Mouse (Mus musculus) heart, embryonic 13.5 days (tissue): ENCODE measurements around the gene Fxyd7. TPM values are rescaled to one million over a fixed set of nuclear protein-coding genes. Genes with fewer than 3 reads are reported as not detected.

Experiments used
- ATAC-seq: fragments of 200-750 bp; cut with Nextera tagmentation; 2 replicates; pipeline ENCODE4 v1.8.0; 2017; ENCODE audit warnings: moderate TSS enrichment; ENCODE audit not compliant: insufficient number of reproducible peaks, low FRiP score, low TSS enrichment; ENCODE audit errors: extremely low read depth
- H3K27ac ChIP-seq: fragments of 300-500 bp; sonication (generic); replicated peaks from 2 replicates; pipeline ENCODE4 v1.5.1; 2015; ENCODE audit warnings: moderate library complexity, mild to moderate bottlenecking, inconsistent platforms
- H3K27me3 ChIP-seq: fragments of 300-500 bp; sonication (generic); replicated peaks from 2 replicates; pipeline ENCODE4 v1.6.1; 2015; ENCODE audit warnings: mild to moderate bottlenecking, inconsistent platforms
- H3K36me3 ChIP-seq: fragments of 300-500 bp; sonication (generic); 2 replicates; pipeline ENCODE4 v1.6.1; 2015; ENCODE audit warnings: mild to moderate bottlenecking, inconsistent platforms
- H3K4me1 ChIP-seq: fragments of 300-500 bp; sonication (generic); 2 replicates; pipeline ENCODE4 v1.6.1; 2015; ENCODE audit warnings: inconsistent platforms
- H3K4me2 ChIP-seq: fragments of 300-500 bp; sonication (generic); 2 replicates; pipeline ENCODE4 v1.6.1; 2015; ENCODE audit warnings: inconsistent platforms, mild to moderate bottlenecking, moderate library complexity
- H3K4me3 ChIP-seq: fragments of 300-500 bp; sonication (generic); 2 replicates; pipeline ENCODE4 v1.5.1; 2015; ENCODE audit warnings: moderate library complexity, mild to moderate bottlenecking, inconsistent platforms
- H3K9ac ChIP-seq: fragments of 300-500 bp; sonication (generic); 2 replicates; pipeline ENCODE4 v1.6.1; 2015; ENCODE audit warnings: inconsistent platforms, mild to moderate bottlenecking, moderate library complexity
- H3K9me3 ChIP-seq: fragments of 300-500 bp; sonication (generic); 2 replicates; pipeline ENCODE4 v1.6.1; 2016; ENCODE audit warnings: inconsistent platforms
- WGBS: fragments of 180-500 bp; shearing (Covaris S2); methylation state at CpG from one replicate; pipeline ENCODE4 v1.1.7; 2015; ENCODE audit warnings: mixed read lengths; 5-methylcytosine and 5-hydroxymethylcytosine counted together
- polyA plus RNA-seq: library from polyadenylated mRNA; unstranded; fragments of >200 nt; fragmentation: Nextera tagmentation; extraction: Ambion mirVana; gene quantifications from 2 replicates; pipeline ENCODE4 v1.2.1, GENCODE M21; 2015

The Fxyd7 gene
- polyA plus RNA-seq, 1 experiment from 2014 or later: 3.6 TPM

- Histone ChIP-seq H3K4me3 (no peak overlapping the region), H3K27ac (no peak overlapping the region), H3K4me1 (peaks cover 10% of the 10 kb centered on the region; the same call in 1 of the 2 replicates), H3K36me3 (no peaks in the 10 kb centered on the region), H3K4me2 (no peak overlapping the region), H3K9me3 (no peaks in the 10 kb centered on the region), H3K9ac (no peak overlapping the region), H3K27me3 (no peaks in the 10 kb centered on the region; the same call in 1 of the 2 replicates)
- no peak for ATAC-seq
- WGBS: 71% methylated on average over 5 of the region's 5 CpGs
These were observed 23.4 kb upstream of the Fxyd7 start for GRCm38 (mm10) chr7:31074713-31075069.

GRCm38 (mm10) chr7:31074061-31074712 lies 22.9 kb upstream of the Fxyd7 start:
- H3K36me3 ChIP-seq: no peaks in the 10 kb centered on the region
- WGBS: 64% methylated on average over 7 of the region's 7 CpGs
- peaks cover 10% of the 10 kb centered on the region; the same call in 1 of the 2 replicates for H3K4me1 ChIP-seq
- no peak overlapping the region; the same call in 1 of the 2 replicates for H3K9ac ChIP-seq
- H3K27ac ChIP-seq: no peak overlapping the region
- no peak for ATAC-seq
- H3K9me3 ChIP-seq: no peaks in the 10 kb centered on the region
- H3K27me3 ChIP-seq: no peaks in the 10 kb centered on the region; the same call in 1 of the 2 replicates
- H3K4me2 ChIP-seq: no peak overlapping the region
- no peak overlapping the region for H3K4me3 ChIP-seq

- no peak overlapping the region for H3K4me2 ChIP-seq
- H3K4me3 ChIP-seq: no peak overlapping the region
- no peak overlapping the region for H3K27ac ChIP-seq
- no peaks in the 10 kb centered on the region; the same call in 1 of the 2 replicates for H3K27me3 ChIP-seq
- no peak overlapping the region for H3K9ac ChIP-seq
- no peaks in the 10 kb centered on the region for H3K36me3 ChIP-seq
- ATAC-seq: no peak
- H3K9me3 ChIP-seq: no peaks in the 10 kb centered on the region
- peaks cover 10% of the 10 kb centered on the region; the same call in 1 of the 2 replicates for H3K4me1 ChIP-seq
These were observed 22.3 kb upstream of the Fxyd7 start for GRCm38 (mm10) chr7:31073546-31073945.

GRCm38 (mm10) chr7:31072326-31072725 lies 21.1 kb upstream of the Fxyd7 start:
- H3K4me1 ChIP-seq: peaks cover 20% of the 10 kb centered on the region
- H3K4me3 ChIP-seq: no peak overlapping the region
- no peak for ATAC-seq
- no peaks in the 10 kb centered on the region; the same call in 1 of the 2 replicates for H3K27me3 ChIP-seq
- no peaks in the 10 kb centered on the region for H3K9me3 ChIP-seq
- H3K27ac ChIP-seq: no peak overlapping the region
- no peak overlapping the region for H3K4me2 ChIP-seq
- no peaks in the 10 kb centered on the region for H3K36me3 ChIP-seq
- WGBS: 44% methylated on average over 9 of the region's 9 CpGs
- H3K9ac ChIP-seq: no peak overlapping the region

- H3K9ac ChIP-seq: no peak overlapping the region
- no peaks in the 10 kb centered on the region for H3K9me3 ChIP-seq
- H3K4me3 ChIP-seq: no peak overlapping the region
- peaks cover 20% of the 10 kb centered on the region for H3K4me1 ChIP-seq
- WGBS: 73% methylated on average over 6 of the region's 6 CpGs
- H3K27ac ChIP-seq: no peak overlapping the region
- H3K4me2 ChIP-seq: no peak overlapping the region
- no peaks in the 10 kb centered on the region for H3K36me3 ChIP-seq
- ATAC-seq: no peak
- H3K27me3 ChIP-seq: no peaks in the 10 kb centered on the region; the same call in 1 of the 2 replicates
These were observed 19.1 kb upstream of the Fxyd7 start for GRCm38 (mm10) chr7:31070324-31070723.

- H3K4me1 ChIP-seq: peaks cover 20% of the 10 kb centered on the region
- H3K9ac ChIP-seq: no peak overlapping the region
- no peak for ATAC-seq
- H3K27me3 ChIP-seq: peaks cover 5% of the 10 kb centered on the region; the same call in 1 of the 2 replicates
- 84% methylated on average over 14 of the region's 14 CpGs for WGBS
- H3K9me3 ChIP-seq: no peaks in the 10 kb centered on the region
- H3K4me2 ChIP-seq: no peak overlapping the region
- no peak overlapping the region for H3K4me3 ChIP-seq
- no peaks in the 10 kb centered on the region for H3K36me3 ChIP-seq
- H3K27ac ChIP-seq: no peak overlapping the region
These were observed 18.2 kb upstream of the Fxyd7 start for GRCm38 (mm10) chr7:31069491-31069890.

GRCm38 (mm10) chr7:31067836-31068235 lies 16.6 kb upstream of the Fxyd7 start:
- ATAC-seq: no peak

GRCm38 (mm10) chr7:31063074-31063560 lies 11.8 kb upstream of the Fxyd7 start:
- Histone ChIP-seq H3K27ac (no peak overlapping the region), H3K4me1 (peaks cover 12% of the 10 kb centered on the region), H3K27me3 (0 out of 2 replicates have a peak, but pooled peaks cover 7% of the 10 kb centered on the region), H3K9ac (no peak overlapping the region), H3K4me3 (no peak overlapping the region), H3K4me2 (no peak overlapping the region), H3K9me3 (no peaks in the 10 kb centered on the region), H3K36me3 (no peaks in the 10 kb centered on the region)
- WGBS: 74% methylated on average over 12 of the region's 12 CpGs
- no peak for ATAC-seq

More at GRCm38 (mm10) chr7:31067836-31068235, 16.6 kb upstream of the Fxyd7 start:
- no peak overlapping the region for H3K4me3 ChIP-seq
- H3K4me1 ChIP-seq: peaks cover 16% of the 10 kb centered on the region
- H3K9ac ChIP-seq: no peak overlapping the region
- H3K4me2 ChIP-seq: no peak overlapping the region
- H3K27me3 ChIP-seq: peaks cover 7% of the 10 kb centered on the region; the same call in 1 of the 2 replicates
- no peaks in the 10 kb centered on the region for H3K36me3 ChIP-seq
- no peaks in the 10 kb centered on the region for H3K9me3 ChIP-seq
- no peak overlapping the region for H3K27ac ChIP-seq
- 44% methylated on average over 5 of the region's 5 CpGs for WGBS

GRCm38 (mm10) chr7:31060621-31061010 lies 9.3 kb upstream of the Fxyd7 start:
- no peak for ATAC-seq
- peaks cover 13% of the 10 kb centered on the region for H3K4me1 ChIP-seq

GRCm38 (mm10) chr7:31059919-31060620 lies 8.8 kb upstream of the Fxyd7 start:
- Histone ChIP-seq H3K9ac (no peak overlapping the region), H3K4me1 (peaks cover 17% of the 10 kb centered on the region), H3K27ac (no peak overlapping the region), H3K4me2 (no peak overlapping the region), H3K4me3 (no peak overlapping the region), H3K27me3 (0 out of 2 replicates have a peak, but pooled peaks cover 7% of the 10 kb centered on the region), H3K36me3 (no peaks in the 10 kb centered on the region), H3K9me3 (no peaks in the 10 kb centered on the region)
- WGBS: 66% methylated on average over 11 of the region's 11 CpGs
- ATAC-seq: no peak

More at GRCm38 (mm10) chr7:31060621-31061010, 9.3 kb upstream of the Fxyd7 start:
- Histone ChIP-seq H3K27ac (no peak overlapping the region), H3K27me3 (0 out of 2 replicates have a peak, but pooled peaks cover 7% of the 10 kb centered on the region), H3K9ac (no peak overlapping the region), H3K4me2 (no peak overlapping the region), H3K36me3 (no peaks in the 10 kb centered on the region), H3K9me3 (no peaks in the 10 kb centered on the region), H3K4me3 (no peak overlapping the region)
- 72% methylated on average over 7 of the region's 7 CpGs for WGBS

GRCm38 (mm10) chr7:31059108-31059507 lies 7.8 kb upstream of the Fxyd7 start, which contains the start of gene Lgi4:
TSS of gene Lgi4 (plus strand) at chr7:31059342.
- H3K36me3 ChIP-seq: no peaks in the 10 kb centered on the region
- no peaks in the 10 kb centered on the region for H3K9me3 ChIP-seq
- H3K4me1 ChIP-seq: peaks cover 27% of the 10 kb centered on the region
- H3K4me2 ChIP-seq: no peak within 1 kb of the TSS
- H3K9ac ChIP-seq: no peak within 1 kb of the TSS
- H3K27me3 ChIP-seq: no peaks in the 10 kb centered on the region
- no peak within 1 kb of the TSS for H3K4me3 ChIP-seq
- ATAC-seq: no peak
- no peak within 1 kb of the TSS for H3K27ac ChIP-seq
- 2% methylated on average over 2 of the region's 2 CpGs for WGBS
